Mouse (Mus musculus): ENCODE measurements around the gene Sf3a2. TPM values are rescaled to one million over a fixed set of nuclear protein-coding genes. Genes with fewer than 3 reads are reported as not detected.

Gene Sf3a2
- polyA plus RNA-seq, 1 experiment from 2014 or later = 77.4 TPM

GRCm38 (mm10) chr10:80796307-80796848 is 1.6 kb upstream of the Sf3a2 start:
- Histone ChIP-seq H3K4me3 (peak overlapping the region; percentile 89), H3K27me3 (no peaks in the 10 kb centered on the region), H3K4me2 (replicated peaks) (peak overlapping the region; percentile 92), H3K4me1 (peaks cover 27% of the 10 kb centered on the region), H3K27ac (no peak overlapping the region; the same call in 1 of the 2 replicates), H3K9ac (peak overlapping the region; percentile 99), H3K9me3 (no peaks in the 10 kb centered on the region), H3K36me3 (peaks cover 68% of the 10 kb centered on the region)
- ATAC-seq (ENCODE audit: low FRiP score, low read depth) = no peak
- WGBS = 93% methylated on average over 9 of the region's 9 CpGs

- no peaks in the 10 kb centered on the region for H3K9me3 ChIP-seq
- peak overlapping the region; percentile 98 for H3K27ac ChIP-seq
- H3K4me3 ChIP-seq = peak overlapping the region; percentile 89
- H3K9ac ChIP-seq = peak overlapping the region; percentile 99
- H3K27me3 ChIP-seq = no peaks in the 10 kb centered on the region
- WGBS = 2% methylated on average over 59 of the region's 59 CpGs
- H3K4me2 ChIP-seq (replicated peaks) = peak overlapping the region; percentile 92
- H3K4me1 ChIP-seq = peaks cover 27% of the 10 kb centered on the region
- ATAC-seq (ENCODE audit: low FRiP score, low read depth) = peak; percentile 57
- H3K36me3 ChIP-seq = peaks cover 68% of the 10 kb centered on the region
These were observed 530 bp upstream of the Sf3a2 start for GRCm38 (mm10) chr10:80797186-80798149.

GRCm38 (mm10) chr10:80799070-80799566 is 1.1 kb downstream of the Sf3a2 start:
- H3K9me3 ChIP-seq = no peaks in the 10 kb centered on the region
- peak overlapping the region; percentile 99 for H3K9ac ChIP-seq
- peaks cover 27% of the 10 kb centered on the region for H3K4me1 ChIP-seq
- no peaks in the 10 kb centered on the region for H3K27me3 ChIP-seq
- peak overlapping the region; percentile 92 for H3K4me2 ChIP-seq (replicated peaks)
- peak overlapping the region; percentile 89 for H3K4me3 ChIP-seq
- peaks cover 68% of the 10 kb centered on the region for H3K36me3 ChIP-seq
- WGBS = 3% methylated on average over 18 of the region's 18 CpGs
- no peak for ATAC-seq (ENCODE audit: low FRiP score, low read depth)
- H3K27ac ChIP-seq = peak overlapping the region; percentile 98

GRCm38 (mm10) chr10:80802204-80802912 is 4.4 kb downstream of the Sf3a2 start:
- no peak overlapping the region for H3K4me3 ChIP-seq
- no peak overlapping the region for H3K27ac ChIP-seq
- no peak overlapping the region for H3K4me2 ChIP-seq (replicated peaks)
- WGBS = 90% methylated on average over 10 of the region's 10 CpGs
- H3K9me3 ChIP-seq = no peaks in the 10 kb centered on the region
- peaks cover 25% of the 10 kb centered on the region for H3K4me1 ChIP-seq
- H3K36me3 ChIP-seq = peaks cover 55% of the 10 kb centered on the region
- peaks cover 13% of the 10 kb centered on the region; the same call in 1 of the 2 replicates for H3K27me3 ChIP-seq
- peak overlapping the region; percentile 13; the same call in 1 of the 2 replicates for H3K9ac ChIP-seq
- no peak for ATAC-seq (ENCODE audit: low FRiP score, low read depth)

GRCm38 (mm10) chr10:80802996-80803395 is 5.0 kb downstream of the Sf3a2 start:
- Histone ChIP-seq H3K27ac (no peak overlapping the region), H3K4me1 (peaks cover 29% of the 10 kb centered on the region), H3K4me3 (no peak overlapping the region), H3K9ac (no peak overlapping the region), H3K4me2 (replicated peaks) (no peak overlapping the region), H3K9me3 (no peaks in the 10 kb centered on the region), H3K27me3 (peaks cover 17% of the 10 kb centered on the region), H3K36me3 (peaks cover 55% of the 10 kb centered on the region)
- ATAC-seq (ENCODE audit: low FRiP score, low read depth) = no peak
- WGBS = 83% methylated on average over 3 of the region's 3 CpGs

- no peaks in the 10 kb centered on the region for H3K9me3 ChIP-seq
- no peak overlapping the region for H3K4me3 ChIP-seq
- no peak for ATAC-seq (ENCODE audit: low FRiP score, low read depth)
- H3K27ac ChIP-seq = no peak overlapping the region
- 97% methylated on average over 2 of the region's 2 CpGs for WGBS
- H3K27me3 ChIP-seq = peaks cover 30% of the 10 kb centered on the region
- peaks cover 55% of the 10 kb centered on the region for H3K36me3 ChIP-seq
- no peak overlapping the region for H3K4me2 ChIP-seq (replicated peaks)
- H3K9ac ChIP-seq = no peak overlapping the region
- peaks cover 42% of the 10 kb centered on the region for H3K4me1 ChIP-seq
These were observed 6.3 kb downstream of the Sf3a2 start for GRCm38 (mm10) chr10:80804340-80804739.

- Histone ChIP-seq H3K9ac (peak within 1 kb of the TSS; percentile 78; the same call in 1 of the 2 replicates), H3K9me3 (no peaks in the 10 kb centered on the region), H3K27ac (no peak within 1 kb of the TSS), H3K4me1 (peaks cover 37% of the 10 kb centered on the region), H3K4me3 (no peak within 1 kb of the TSS; the same call in 1 of the 2 replicates), H3K36me3 (peaks cover 54% of the 10 kb centered on the region), H3K27me3 (peaks cover 36% of the 10 kb centered on the region), H3K4me2 (replicated peaks) (peak within 1 kb of the TSS; percentile 97; the same call in 1 of the 2 replicates)
- ATAC-seq (ENCODE audit: low FRiP score, low read depth) = no peak
- WGBS = 64% methylated on average over 6 of the region's 6 CpGs
These were observed 6.9 kb downstream of the Sf3a2 start, which contains the start of gene Amh for GRCm38 (mm10) chr10:80804916-80805315. Gene Amh (plus strand): TSS chr10:80805243.

- peaks cover 50% of the 10 kb centered on the region for H3K36me3 ChIP-seq
These were observed 7.3 kb downstream of the Sf3a2 start for GRCm38 (mm10) chr10:80805322-80805721.

GRCm38 (mm10) chr10:80805925-80806324 is 7.9 kb downstream of the Sf3a2 start:
- Histone ChIP-seq H3K36me3 (peaks cover 45% of the 10 kb centered on the region), H3K9me3 (no peaks in the 10 kb centered on the region), H3K27me3 (peaks cover 46% of the 10 kb centered on the region), H3K27ac (no peak overlapping the region), H3K4me2 (replicated peaks) (peak overlapping the region; percentile 97; the same call in 1 of the 2 replicates), H3K4me3 (peak overlapping the region; percentile 54; the same call in 1 of the 2 replicates), H3K4me1 (peaks cover 38% of the 10 kb centered on the region), H3K9ac (peak overlapping the region; percentile 78; the same call in 1 of the 2 replicates)
- 19% methylated on average over 3 of the region's 3 CpGs for WGBS
- 0 out of 2 replicates have a peak, but pooled peaks have one; percentile 17 for ATAC-seq (ENCODE audit: low FRiP score, low read depth)

More at GRCm38 (mm10) chr10:80805322-80805721, 7.3 kb downstream of the Sf3a2 start:
- peaks cover 40% of the 10 kb centered on the region for H3K27me3 ChIP-seq
- peaks cover 37% of the 10 kb centered on the region for H3K4me1 ChIP-seq
- no peak overlapping the region for H3K4me2 ChIP-seq (replicated peaks)
- 76% methylated on average over 5 of the region's 5 CpGs for WGBS
- no peaks in the 10 kb centered on the region for H3K9me3 ChIP-seq
- H3K4me3 ChIP-seq = no peak overlapping the region
- H3K27ac ChIP-seq = no peak overlapping the region
- H3K9ac ChIP-seq = no peak overlapping the region; the same call in 1 of the 2 replicates
- ATAC-seq (ENCODE audit: low FRiP score, low read depth) = no peak

GRCm38 (mm10) chr10:80806341-80807056 is 8.5 kb downstream of the Sf3a2 start:
- H3K4me1 ChIP-seq = peaks cover 38% of the 10 kb centered on the region
- no peaks in the 10 kb centered on the region for H3K9me3 ChIP-seq
- ATAC-seq (ENCODE audit: low FRiP score, low read depth) = no peak
- peak overlapping the region; percentile 54 for H3K4me3 ChIP-seq
- H3K4me2 ChIP-seq (replicated peaks) = peak overlapping the region; percentile 97
- H3K27ac ChIP-seq = peak overlapping the region; percentile 56
- peaks cover 52% of the 10 kb centered on the region for H3K27me3 ChIP-seq
- H3K9ac ChIP-seq = peak overlapping the region; percentile 78
- peaks cover 39% of the 10 kb centered on the region for H3K36me3 ChIP-seq
- 42% methylated on average over 33 of the region's 34 CpGs for WGBS

All from limb, embryonic 13.5 days (tissue).